Mouse (Mus musculus) liver, postnatal 0 days (tissue): ENCODE data around the gene Prr7.

Source experiments
- CTCF ChIP-seq: sonication (generic); IDR thresholded peaks from 2 replicates; pipeline ENCODE4 v1.5.1; 2016; ENCODE audit warnings: antibody characterized with exemption, low read depth
- EP300 ChIP-seq: IDR thresholded peaks from 2 replicates; pipeline ENCODE4 v1.6.1; 2016; ENCODE audit warnings: antibody characterized with exemption, low read depth, mild to moderate bottlenecking

GRCm38 (mm10) chr13:55479929-55480328 lies 15.9 kb downstream of the Prr7 start:
- TF ChIP-seq CTCF (no peak), EP300 (no peak)
